Mouse (Mus musculus): ENCODE results near the gene Acss2.
"Not testable (repeated sequence)": the region's sequence is repeated elsewhere in the genome, so short reads cannot be mapped to it uniquely, and the experiment has no call there.

Acss2 gene

DNA sequence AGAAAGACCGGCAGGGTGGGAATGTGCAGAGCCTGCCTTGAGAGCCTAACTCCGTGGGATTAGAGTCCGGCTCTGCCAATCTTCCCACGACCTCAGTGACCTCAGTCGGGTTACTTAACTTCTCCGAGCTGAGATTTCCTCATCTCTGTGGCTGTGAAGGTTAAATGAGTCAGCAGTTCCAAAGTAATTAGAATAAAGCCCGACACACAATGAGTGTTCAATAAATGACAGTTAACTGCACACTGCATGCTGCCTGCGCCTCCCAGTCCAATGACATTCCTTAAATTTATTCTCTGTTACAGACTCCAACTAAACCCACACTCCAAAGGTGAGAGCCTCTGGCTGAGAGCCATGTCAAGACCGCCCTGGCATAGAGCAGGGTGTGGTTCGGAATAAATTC lies 67.7 kb downstream of the Acss2 start:
- DNase-seq (ENCODE audit: low read depth in 2 of 2, low spot score in 2 of 2) = no peak

DNA sequence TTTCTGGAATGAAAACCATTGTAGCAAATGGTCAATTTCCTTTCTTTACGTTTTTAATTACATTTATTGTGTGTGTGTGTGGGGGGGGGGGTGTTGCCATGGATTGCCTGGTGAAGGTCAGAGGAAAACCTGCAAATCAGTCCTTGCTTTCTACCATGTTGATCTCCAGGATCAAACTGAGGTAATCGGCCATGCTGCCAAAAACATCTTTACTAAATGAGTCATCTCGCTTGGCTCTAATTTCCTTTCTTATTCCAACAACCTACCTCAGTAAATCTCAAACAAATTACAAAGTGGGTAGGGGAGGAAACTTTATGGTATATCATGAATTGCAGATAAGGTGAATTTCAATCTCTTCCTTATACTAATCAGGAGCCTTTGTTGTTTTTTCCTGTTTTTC lies 70.4 kb downstream of the Acss2 start:
- no peak for DNase-seq (ENCODE audit: low read depth in 2 of 2, low spot score in 2 of 2)

DNA sequence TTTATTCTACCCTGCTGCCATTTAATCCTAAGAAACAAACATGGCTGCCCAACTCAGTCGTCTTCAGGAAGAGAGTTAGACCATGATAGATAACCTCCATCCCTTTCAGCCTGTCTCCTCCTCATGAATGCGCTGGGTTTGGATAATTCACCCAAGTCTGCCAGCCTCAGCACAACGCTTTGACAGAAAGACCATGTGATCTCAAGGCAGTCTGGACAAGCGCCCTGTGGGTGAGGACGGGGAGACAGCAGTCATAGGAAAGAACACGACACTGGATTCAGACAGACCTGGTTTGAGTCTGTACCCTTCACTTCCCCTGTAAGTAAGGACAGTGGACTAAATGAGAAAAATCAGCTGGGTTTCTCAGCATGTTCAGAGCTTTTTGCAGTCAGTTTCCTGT lies 71.8 kb downstream of the Acss2 start:
- DNase-seq (ENCODE audit: low read depth in 2 of 2, low spot score in 2 of 2) = no peak

DNA sequence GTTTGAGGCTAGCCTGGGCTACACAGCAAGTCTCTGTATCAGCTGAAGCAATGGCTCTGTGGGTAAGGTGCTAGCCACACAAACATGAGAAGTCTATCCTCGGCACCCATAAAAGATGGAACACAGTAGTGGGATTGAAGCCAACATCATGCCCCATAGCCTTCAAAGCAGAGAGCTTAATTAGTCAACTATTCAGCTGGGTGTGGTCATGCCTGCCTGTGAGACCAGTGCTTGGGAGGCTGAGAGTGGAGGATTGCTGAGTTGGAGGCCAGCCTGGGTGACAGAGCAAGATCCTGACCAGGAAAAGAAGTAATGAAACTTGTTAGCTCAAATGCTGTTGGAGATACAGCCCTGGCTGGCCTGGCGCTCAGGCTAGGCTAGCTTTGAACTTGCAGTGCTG lies 73.1 kb downstream of the Acss2 start:
- DNase-seq (ENCODE audit: low read depth in 2 of 2, low spot score in 2 of 2) = no peak

DNA sequence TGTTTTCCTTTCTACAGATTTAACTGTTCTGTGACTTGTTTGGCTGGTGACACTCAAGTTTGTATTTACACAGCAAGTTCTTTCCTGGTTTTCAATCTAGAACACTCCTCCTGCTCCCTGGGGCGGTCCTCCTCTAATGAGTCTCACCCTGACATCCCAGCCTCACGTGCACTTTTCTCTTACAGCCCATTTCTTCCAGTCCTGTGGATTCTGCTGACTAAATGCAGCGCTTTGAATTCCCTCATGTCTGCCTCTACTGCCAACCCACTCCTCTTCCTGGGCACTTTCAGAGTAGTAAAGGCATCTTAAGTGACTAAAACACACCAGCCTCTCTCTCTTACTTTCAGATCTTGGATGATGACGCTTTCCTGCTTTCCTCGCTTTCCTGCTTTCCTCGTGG lies 73.9 kb downstream of the Acss2 start:
- no peak for DNase-seq (ENCODE audit: low read depth in 2 of 2, low spot score in 2 of 2)

DNA sequence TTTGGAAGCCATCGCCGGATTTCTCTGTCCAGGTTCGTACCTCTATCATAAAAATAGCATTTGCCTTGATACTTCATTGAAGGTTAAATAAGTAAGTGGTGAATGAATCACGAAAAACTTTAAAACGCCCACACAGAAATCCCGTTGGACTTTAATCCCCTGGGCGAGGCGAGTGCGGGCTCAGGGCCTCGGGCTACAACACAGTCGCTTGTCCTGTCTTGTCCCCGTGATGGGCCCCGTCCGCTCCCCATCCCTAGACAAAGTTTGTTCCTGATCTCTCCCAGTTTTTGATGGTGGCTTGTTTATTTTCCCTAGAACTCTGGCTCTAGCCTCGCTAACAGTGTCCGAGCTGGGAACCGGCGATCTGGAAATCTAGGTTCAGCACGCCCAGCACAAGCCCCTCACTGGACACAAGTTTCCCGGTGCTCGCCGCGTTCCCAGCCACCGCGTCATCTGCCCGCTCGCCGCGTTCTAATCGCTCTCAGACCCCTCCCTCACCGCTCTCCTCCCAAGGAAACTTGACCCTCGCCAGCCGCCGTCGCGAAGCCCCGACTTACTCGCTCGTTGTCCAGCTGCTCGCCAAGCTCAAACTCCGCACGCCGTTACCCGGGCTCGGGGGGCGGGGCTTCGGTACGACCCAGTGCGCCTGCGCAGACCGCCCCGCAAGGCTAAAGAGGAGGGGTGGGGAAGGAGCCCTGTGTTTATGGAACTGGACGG lies 74.5 kb downstream of the Acss2 start, which contains the start of gene Gss:
Gene Gss (minus strand): TSS at position 674 of the 717 bp plus-strand sequence.
- DNase-seq (ENCODE audit: low read depth in 2 of 2, low spot score in 2 of 2) = peak; percentile 89 to 91

DNA sequence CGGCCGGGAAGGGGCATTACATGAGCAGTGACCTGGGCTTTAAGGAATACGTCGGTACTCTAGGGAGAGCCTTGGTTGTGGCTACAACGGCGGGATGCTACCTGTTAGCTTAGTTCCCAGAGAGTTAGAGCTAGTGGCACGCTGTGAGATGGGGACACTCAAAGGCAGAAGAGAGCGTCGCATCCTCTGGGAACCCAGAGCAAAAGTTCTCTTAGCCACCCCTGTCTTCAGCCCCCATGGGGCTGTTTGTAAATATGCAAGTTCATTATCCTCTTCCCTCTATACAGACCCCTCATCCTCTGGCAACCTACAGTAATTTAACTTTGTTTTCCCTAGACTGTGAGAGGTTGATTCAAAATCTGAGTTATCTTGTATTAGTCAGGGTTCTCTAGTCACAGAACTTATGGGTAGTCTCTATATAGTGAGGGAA lies 75.1 kb downstream of the Acss2 start:
- no peak for DNase-seq (ENCODE audit: low read depth in 2 of 2, low spot score in 2 of 2)

DNA sequence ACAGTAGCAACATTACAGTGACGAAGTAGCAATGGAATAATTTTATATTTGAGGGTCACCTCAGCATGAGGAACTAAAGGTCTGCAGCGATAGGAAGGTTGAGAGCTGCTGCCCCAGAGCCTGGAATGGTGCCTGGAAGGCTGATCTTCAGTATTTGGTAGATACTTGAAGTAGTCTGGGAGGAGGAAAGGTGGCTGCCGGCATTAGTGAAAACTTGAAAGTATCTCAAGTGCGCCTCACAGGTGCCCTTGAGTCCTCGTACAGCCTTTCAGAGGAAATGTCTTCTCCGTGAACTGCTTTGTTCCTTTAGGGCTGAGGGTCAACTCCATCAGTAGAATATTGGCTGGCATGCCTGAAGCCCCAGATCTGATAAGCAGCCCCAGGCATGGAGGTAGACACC lies 77.8 kb downstream of the Acss2 start:
- DNase-seq (ENCODE audit: low read depth in 2 of 2, low spot score in 2 of 2) = no peak

DNA sequence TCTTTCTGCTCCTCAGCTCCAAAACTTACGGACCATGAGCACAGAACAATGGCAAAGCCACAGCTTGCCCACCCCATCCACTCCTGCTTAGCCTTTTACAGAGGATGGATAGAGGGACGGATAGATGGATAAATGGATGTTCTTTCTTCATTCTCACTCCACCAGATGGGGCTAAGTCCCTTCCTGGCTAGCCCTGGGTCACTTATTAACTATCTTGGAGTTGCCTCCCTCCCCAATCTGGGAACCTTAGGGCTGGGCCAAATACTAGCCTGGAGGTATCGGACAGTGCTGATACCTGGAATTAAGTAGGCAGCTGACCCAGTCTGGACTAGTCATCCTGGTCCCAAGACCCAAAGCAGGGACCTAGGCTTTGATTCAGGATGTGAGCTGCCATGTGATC lies 86.0 kb downstream of the Acss2 start:
- no peak for DNase-seq (ENCODE audit: low read depth in 2 of 2, low spot score in 2 of 2)

DNA sequence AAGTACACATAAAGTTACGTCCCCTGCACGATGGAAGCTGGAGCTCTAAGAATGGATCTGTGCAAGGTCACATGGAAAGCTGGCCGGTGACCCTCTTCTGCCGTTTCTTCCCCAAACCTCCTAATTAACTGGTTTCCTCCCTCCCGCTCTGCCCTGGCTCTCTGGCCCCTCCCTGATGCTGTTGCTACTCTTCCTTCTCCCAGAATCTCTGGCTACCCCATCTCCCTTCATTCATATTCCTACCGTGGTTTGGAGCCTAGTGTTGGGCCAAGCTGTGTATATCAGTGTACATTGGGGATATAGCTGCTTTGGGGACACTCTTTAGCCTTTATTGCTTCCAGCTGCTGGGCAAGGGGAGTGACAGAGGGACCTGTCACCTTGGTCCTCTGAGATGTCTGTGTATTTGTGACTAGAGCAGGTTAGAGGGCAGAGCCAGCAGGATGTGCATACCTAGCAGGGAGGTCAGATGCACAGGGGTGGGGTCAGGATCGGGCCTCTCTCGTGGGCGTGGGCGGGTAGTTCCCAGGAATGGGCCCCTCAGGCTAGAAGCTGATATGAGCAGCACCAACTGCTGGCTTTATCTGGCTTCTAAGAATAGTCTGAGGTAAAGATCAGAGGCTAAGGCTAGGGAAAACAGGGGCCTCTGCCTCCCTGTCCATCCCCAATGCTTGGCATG lies 87.0 kb downstream of the Acss2 start:
- no peak for DNase-seq (ENCODE audit: low read depth in 2 of 2, low spot score in 2 of 2)

DNA sequence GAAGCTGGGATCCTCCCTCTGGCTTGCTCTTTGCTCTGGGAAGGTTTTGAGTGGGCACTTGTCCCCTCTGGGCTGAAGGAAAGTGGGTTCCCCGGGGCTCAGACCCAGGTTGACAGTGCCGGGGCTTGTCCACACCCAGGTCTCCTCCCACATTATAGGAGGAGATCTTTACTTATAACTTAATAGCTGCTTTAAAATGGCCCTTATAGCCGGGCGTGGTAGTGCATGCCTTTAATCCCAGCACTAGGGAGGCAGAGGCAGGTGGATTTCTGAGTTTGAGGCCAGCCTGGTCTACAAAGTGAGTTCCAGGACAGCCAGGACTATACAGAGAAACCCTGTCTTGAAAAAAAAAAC lies 87.5 kb downstream of the Acss2 start:
- not testable (repeated sequence) for DNase-seq (ENCODE audit: low read depth in 2 of 2, low spot score in 2 of 2)

DNA sequence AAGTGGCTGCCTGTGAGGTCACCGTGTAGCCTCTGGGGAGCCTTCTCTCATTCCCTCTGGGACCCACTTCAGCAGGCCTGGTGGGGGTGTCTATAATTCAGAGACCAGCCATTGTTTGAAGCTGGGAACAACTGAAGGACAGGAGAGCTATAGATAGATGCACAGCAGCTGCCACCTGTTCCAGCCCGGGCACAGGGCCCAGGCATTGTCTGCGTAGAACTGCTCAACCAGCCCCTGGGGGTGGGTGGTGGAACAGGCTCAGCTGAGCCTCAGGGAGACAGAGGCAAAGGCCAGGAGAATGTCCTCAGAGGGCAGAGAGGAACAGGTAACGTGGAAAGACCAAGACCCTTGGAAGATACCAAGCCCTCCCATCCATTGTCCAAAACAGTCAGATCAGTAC lies 88.6 kb downstream of the Acss2 start:
- no peak for DNase-seq (ENCODE audit: low read depth in 2 of 2, low spot score in 2 of 2)

DNA sequence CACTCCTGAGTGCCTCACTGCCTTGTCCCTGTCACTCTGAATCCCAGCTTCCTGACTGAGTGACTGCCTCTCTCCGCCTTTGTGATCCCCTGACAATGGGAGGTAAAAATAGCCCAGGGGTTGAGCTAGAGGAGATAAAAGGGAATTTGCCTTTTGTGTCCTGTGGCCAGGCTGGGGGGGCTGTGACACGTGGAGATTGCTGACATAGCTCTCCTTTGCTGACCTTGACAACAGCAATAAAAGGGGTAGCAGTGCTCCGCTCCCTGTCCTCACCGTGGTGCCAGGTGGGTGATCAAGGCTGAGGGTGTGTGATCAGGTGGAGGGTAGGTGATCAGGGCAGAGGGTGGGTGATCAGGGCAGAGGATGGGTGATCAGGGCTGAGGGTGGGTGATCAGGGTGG lies 93.2 kb downstream of the Acss2 start, which contains the start of gene Myh7b:
Gene Myh7b (plus strand): TSS at position 235 of the 400 bp plus-strand sequence.
- DNase-seq (ENCODE audit: low read depth in 2 of 2, low spot score in 2 of 2) = no peak

DNA sequence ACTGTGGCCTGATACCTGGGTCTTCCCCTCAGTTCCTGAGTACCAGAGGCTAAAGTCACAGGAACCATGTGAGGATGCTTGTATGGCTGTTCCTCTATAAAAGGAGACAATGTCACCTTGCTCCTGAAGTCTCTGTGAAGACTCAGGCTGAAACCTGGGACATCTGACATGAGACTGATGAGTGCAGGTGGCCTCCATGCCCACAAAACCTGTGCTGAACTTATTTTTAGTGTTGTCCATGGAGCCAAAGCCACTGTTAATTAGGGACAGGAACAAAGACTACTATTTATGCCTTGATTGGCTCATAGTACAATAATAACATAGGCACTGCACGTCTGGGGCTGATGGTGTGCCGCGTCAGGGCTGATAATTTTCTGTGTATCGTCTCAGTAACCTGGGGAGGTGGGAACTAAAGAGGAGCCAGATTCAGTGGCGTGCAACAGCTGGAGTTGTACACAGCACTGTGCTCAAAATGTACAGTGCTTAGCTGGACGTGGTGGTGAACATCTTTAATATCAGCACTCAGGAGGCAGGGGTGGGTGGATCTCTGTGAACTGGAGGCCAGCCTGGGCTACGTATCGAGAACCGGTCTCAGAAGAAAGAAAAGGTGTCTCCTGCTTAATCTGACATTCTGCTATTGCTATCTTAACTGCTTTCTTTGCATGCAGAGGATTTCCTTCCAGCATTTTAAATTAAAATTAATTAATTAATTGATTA lies 94.2 kb downstream of the Acss2 start:
- DNase-seq (ENCODE audit: low read depth in 2 of 2, low spot score in 2 of 2) = no peak

DNA sequence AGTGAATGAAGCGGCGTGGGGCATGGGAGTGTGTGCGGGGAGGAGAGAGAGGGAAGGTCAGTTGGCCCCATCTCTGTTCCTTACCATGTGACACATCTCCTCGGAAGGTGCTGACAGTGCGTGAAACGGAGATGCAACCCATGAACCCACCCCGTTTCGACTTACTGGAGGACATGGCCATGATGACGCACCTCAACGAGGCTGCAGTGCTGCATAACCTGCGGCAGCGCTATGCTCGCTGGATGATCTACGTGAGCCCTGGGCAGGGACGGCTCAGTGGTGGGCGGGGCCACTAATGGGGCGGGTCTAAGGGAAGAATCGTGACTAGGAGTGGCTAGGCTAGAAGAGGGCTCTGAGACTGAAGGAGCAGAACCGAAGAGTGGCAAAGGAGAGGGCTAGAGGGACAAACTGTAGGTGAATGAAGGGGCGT lies 95.6 kb downstream of the Acss2 start:
- peak in 1 of 2 experiments; percentile 36 for DNase-seq (ENCODE audit: low read depth in 2 of 2, low spot score in 2 of 2)

DNA sequence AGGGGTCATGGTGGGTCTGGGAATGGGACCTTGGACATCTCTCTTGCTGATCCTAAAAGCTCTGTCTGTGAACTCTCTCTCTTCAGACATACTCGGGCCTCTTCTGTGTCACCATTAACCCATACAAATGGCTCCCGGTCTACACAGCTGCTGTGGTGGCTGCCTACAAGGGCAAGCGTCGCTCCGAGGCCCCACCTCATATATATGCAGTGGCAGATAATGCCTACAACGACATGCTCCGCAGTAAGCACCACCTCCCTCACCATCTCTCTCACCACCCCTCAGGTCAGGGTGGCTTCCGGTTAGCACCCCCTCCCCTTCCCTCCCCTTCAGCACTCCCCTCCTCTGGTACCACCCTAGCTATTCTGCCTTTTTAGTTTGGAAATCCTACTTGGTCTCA lies 96.2 kb downstream of the Acss2 start:
- DNase-seq (ENCODE audit: low read depth in 2 of 2, low spot score in 2 of 2) = no peak

DNA sequence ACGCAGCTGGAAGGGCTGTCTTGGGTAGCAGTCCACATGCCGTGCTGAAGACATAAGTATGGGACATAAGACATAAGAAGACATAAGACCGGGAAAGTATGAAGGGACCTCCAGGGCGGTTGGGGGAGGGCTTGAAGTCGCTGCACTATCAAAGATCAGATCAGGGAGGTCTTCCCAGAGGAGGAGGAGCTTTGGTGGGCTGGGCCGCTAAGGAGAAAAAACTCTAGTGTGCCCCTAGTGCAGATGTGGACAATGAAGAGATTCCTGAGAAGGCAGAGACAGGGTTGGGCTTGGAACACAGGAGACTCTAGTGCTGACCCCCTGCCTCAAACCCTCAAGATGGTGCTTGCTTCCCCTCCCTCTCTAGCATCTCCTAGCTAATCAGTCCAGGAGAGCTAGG lies 99.2 kb downstream of the Acss2 start:
- no peak for DNase-seq (ENCODE audit: low read depth in 2 of 2, low spot score in 2 of 2)

DNA sequence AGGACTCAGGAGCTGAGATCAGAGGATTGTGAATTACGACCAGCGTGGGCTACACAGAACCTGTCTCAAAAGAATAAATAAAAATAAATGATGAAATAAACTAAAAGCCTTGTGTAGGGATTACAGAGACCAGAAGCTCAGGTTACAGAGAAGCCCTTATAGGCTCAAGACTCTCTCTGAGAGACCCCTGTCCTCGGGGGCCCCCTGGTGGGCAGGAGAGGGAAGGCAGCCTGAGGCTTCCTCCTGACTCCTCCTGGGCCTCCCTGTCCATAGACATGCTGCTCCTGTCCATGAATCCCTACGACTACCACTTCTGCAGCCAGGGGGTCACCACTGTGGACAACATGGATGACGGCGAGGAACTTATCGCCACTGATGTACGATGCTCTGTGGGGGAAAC lies 102.1 kb downstream of the Acss2 start:
- peak; percentile 89 to 91 for DNase-seq (ENCODE audit: low read depth in 2 of 2, low spot score in 2 of 2)

DNA sequence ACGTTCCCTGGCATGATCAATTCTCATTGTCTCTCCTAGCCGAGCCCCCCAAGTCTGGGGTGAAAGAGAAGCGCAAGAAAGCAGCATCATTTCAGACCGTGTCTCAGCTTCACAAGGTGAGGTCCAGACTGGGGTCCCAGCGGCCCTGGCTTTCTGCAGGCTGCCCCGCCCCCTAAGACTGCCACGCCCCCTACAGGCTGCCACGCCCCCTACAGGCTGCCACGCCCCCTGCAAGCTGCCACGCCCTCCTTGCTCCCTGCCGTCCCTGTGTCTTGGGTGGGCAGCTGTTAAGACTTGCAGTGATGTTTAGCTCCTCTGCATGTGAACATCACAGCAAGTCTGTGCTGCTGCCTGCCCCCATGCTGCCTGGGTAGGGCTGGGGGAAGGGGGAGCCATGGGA lies 104.9 kb downstream of the Acss2 start:
- no peak for DNase-seq (ENCODE audit: low read depth in 2 of 2, low spot score in 2 of 2)

DNA sequence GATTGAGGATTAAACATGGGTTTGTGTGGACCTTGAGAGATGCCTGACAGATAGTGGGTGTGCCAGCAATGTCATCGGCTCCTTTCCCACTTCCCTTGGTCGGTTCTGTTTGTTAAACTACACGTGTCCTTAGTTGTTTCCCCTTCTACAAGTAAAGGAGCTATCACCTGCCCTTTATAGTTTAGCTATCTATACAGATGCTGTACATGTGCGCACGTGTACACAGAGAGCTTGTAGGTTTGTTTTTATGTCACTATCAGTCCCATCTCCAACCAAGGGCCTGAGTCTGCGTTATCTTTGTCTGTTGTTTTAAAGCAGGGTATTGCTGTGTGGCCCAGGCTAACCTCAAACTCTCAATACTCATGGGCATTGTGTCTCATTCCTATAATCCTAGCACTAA lies 106.2 kb downstream of the Acss2 start:
- no peak for DNase-seq (ENCODE audit: low read depth in 2 of 2, low spot score in 2 of 2)

DNA sequence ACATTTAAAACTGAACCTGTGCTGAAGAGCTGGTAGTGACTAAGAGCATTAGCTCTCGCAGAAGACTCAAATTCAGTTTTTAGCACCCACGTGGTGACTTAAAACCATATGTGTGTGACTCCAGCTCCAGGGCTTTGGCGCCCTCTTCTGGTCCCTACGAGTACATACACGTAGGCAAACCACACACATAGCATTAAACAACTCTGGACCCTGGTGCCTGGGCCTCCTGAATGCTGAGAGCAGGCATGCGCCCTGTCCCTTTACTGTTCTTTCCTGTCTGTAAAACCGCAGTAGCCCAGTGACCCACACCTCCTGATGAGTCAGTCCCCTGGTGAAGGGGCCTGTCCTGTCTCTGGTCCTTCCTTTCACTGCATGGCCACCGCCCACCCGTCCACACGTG lies 107.0 kb downstream of the Acss2 start:
- no peak for DNase-seq (ENCODE audit: low read depth in 2 of 2, low spot score in 2 of 2)

DNA sequence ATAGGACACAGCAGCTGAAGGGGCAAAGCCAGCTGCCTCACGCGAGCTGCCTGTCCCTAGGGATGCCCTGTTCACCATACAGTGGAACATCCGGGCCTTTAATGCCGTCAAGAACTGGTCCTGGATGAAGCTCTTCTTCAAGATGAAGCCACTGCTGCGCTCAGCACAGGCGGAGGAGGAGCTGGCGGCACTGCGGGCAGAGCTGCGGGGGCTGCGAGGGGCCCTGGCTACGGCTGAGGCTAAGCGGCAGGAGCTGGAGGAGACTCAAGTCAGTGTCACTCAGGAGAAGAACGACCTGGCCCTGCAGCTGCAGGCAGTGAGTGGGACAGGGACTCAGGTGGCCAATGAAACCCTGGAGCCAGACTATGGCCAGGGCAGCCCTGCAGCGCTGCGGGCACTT lies 108.5 kb downstream of the Acss2 start:
- DNase-seq (ENCODE audit: low read depth in 2 of 2, low spot score in 2 of 2) = no peak
